Mouse (Mus musculus) ES-E14 (cell line): ENCODE measurements around the gene Ercc2.
A peak's percentile ranks its signal among the peaks of the same experiment; 100 is the strongest.

Experiments used
- CHD2 ChIP-seq: IDR thresholded peaks from 2 replicates; pipeline ENCODE4 v1.6.1; 2014; ENCODE audit warnings: mild to moderate bottlenecking, low read depth, low read length, inconsistent platforms
- HCFC1 ChIP-seq: IDR thresholded peaks from 2 replicates; pipeline ENCODE4 v1.6.1; 2012; ENCODE audit warnings: low read length, inconsistent platforms, borderline replicate concordance; ENCODE audit not compliant: insufficient read depth
- MAFK ChIP-seq: IDR thresholded peaks from 2 replicates; pipeline ENCODE4 v1.6.1; 2014; ENCODE audit warnings: mild to moderate bottlenecking, low read depth, low read length, inconsistent platforms; ENCODE audit not compliant: insufficient read depth
- ZC3H11A ChIP-seq: IDR thresholded peaks from 2 replicates; pipeline ENCODE4 v1.6.1; 2012; ENCODE audit warnings: low read depth, mild to moderate bottlenecking, inconsistent platforms, low read length, borderline replicate concordance

GRCm38 (mm10) chr7:19344938-19345471 lies 36.8 kb upstream of the Ercc2 start:
- TF ChIP-seq HCFC1 (peak; percentile 79), CHD2 (no peak), ZC3H11A (no peak), MAFK (no peak)
